Mouse (Mus musculus): Measurements from ENCODE around the gene Zpbp2.
"Not testable (repeated sequence)": the region's sequence is repeated elsewhere in the genome, so short reads cannot be mapped to it uniquely, and the experiment has no call there.

Gene Zpbp2

GRCm38 (mm10) chr11:98595021-98595420 is 44.1 kb downstream of the Zpbp2 start:
- peak; percentile 33 for DNase-seq

- DNase-seq, result no peak
Observed at GRCm38 (mm10) chr11:98595473-98595872, 44.6 kb downstream of the Zpbp2 start.

DNA sequence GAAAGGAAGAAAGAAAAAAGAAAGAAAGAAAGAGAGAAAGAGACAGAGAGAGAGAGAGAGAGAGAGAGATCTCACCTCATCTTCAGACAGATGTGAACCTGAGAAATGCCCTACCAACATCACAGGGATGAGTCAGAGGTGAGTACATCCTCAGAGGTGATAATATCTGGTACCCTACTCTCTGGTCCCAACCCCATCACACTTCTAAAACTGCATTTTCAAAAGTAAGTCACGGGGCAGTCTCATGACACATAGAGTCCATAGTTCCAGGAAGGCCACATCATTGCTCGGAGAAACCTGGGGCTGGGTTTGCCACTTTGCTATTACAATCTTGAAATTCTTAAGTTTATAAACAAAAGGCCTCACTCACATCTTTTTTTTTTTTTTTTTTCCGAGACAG is 45.1 kb downstream of the Zpbp2 start:
- no peak for DNase-seq

- DNase-seq, result peak; percentile 81
Observed at GRCm38 (mm10) chr11:98597363-98597762, 46.5 kb downstream of the Zpbp2 start.

DNA sequence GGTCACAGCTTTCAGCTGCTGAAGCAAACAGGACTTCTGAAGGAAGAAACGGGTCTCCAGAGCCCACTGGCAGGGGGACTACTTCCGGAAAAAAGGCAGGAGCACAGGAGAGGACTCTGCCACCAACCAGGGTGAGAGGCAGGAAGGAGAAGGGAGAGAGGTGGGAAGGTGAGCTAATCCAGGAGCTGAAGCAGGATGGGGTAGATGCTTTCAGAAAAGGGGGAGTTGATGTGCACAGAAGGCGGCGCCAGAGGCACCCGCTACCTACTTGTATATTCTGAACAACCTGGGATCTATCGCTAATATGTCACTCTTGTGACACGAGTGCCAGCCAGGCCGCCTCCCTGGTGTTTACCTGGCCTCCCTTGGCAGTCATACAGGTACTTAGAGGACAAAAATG is 47.1 kb downstream of the Zpbp2 start, which contains the start of gene Lrrc3c:
Gene Lrrc3c (plus strand): TSS at position 301 of the 400 bp plus-strand sequence.
- DNase-seq, result no peak

- DNase-seq, result no peak
Observed at GRCm38 (mm10) chr11:98598851-98599290, 48.0 kb downstream of the Zpbp2 start.

GRCm38 (mm10) chr11:98599291-98599690 is 48.4 kb downstream of the Zpbp2 start:
- DNase-seq, result no peak

- DNase-seq, result peak; percentile 42
Observed at GRCm38 (mm10) chr11:98602090-98602690, 51.3 kb downstream of the Zpbp2 start.

- DNase-seq, result no peak
Observed at GRCm38 (mm10) chr11:98603953-98604352, 53.1 kb downstream of the Zpbp2 start.

- not testable (repeated sequence) for DNase-seq
Observed at GRCm38 (mm10) chr11:98604911-98605310, 54.0 kb downstream of the Zpbp2 start.

- DNase-seq, result no peak
Observed at GRCm38 (mm10) chr11:98606763-98607162, 55.9 kb downstream of the Zpbp2 start.
